Mouse (Mus musculus) thymus, adult 2 months (tissue): ENCODE data around the gene Parp12.

Experiments used
- CTCF ChIP-seq: fragments of 200-500 bp; IDR thresholded peaks from 2 replicates; pipeline ENCODE4 v1.5.1; 2012; ENCODE audit warnings: mild to moderate bottlenecking, control low read depth, low read length, moderate library complexity, borderline replicate concordance; ENCODE audit not compliant: control insufficient read depth, poor library complexity, insufficient read depth; ENCODE audit errors: extremely low read depth
- POLR2A ChIP-seq: fragments of 200-500 bp; IDR thresholded peaks from 2 replicates; pipeline ENCODE4 v1.6.1; 2012; ENCODE audit warnings: mild to moderate bottlenecking, low read length, control low read depth, moderate library complexity; ENCODE audit not compliant: control insufficient read depth, poor library complexity, insufficient read depth; ENCODE audit errors: extremely low read depth

- TF ChIP-seq CTCF (no peak), POLR2A (no peak)
Measured at GRCm38 (mm10) chr6:39115438-39115837, 2.7 kb downstream of the Parp12 start.
